Mouse (Mus musculus) liver, postnatal 0 days (tissue): ENCODE measurements around the gene Ipp. TPM values are rescaled to one million over a fixed set of nuclear protein-coding genes. Genes with fewer than 3 reads are reported as not detected.

Source experiments
- ATAC-seq: fragments of 200-750 bp; cut with Nextera tagmentation; 2 replicates; pipeline ENCODE4 v1.8.0; 2017; ENCODE audit warnings: mild to moderate bottlenecking, moderate library complexity
- DNase-seq: peaks from one replicate; pipeline ENCODE4 v3.0.0-alpha.2; 2016
- H3K27ac ChIP-seq: fragments of 300-500 bp; sonication (generic); 2 replicates; pipeline ENCODE4 v1.5.1; 2014; ENCODE audit warnings: antibody characterized with exemption, moderate library complexity, mild to moderate bottlenecking, low read depth
- H3K27me3 ChIP-seq: fragments of 300-500 bp; sonication (generic); 2 replicates; pipeline ENCODE4 v1.6.1; 2014; ENCODE audit warnings: low read length, control low read depth, mixed read lengths; ENCODE audit not compliant: insufficient read depth
- H3K36me3 ChIP-seq: fragments of 300-500 bp; sonication (generic); replicated peaks from 2 replicates; pipeline ENCODE4 v1.6.1; 2014; ENCODE audit warnings: mild to moderate bottlenecking, control low read depth, low read length, moderate library complexity, mixed read lengths; ENCODE audit not compliant: insufficient read depth
- H3K4me1 ChIP-seq: fragments of 300-500 bp; sonication (generic); 2 replicates; pipeline ENCODE4 v1.6.1; 2014; ENCODE audit warnings: antibody characterized with exemption, mild to moderate bottlenecking, control low read depth; ENCODE audit not compliant: insufficient read depth
- H3K4me2 ChIP-seq: fragments of 300-500 bp; sonication (generic); 2 replicates; pipeline ENCODE4 v1.6.1; 2014; ENCODE audit warnings: low read depth, mild to moderate bottlenecking, low read length, moderate library complexity, mixed read lengths
- H3K4me3 ChIP-seq: fragments of 300-500 bp; sonication (generic); 2 replicates; pipeline ENCODE4 v1.5.1; 2014; ENCODE audit warnings: low read depth, low read length
- H3K9ac ChIP-seq: fragments of 300-500 bp; sonication (generic); replicated peaks from 2 replicates; pipeline ENCODE4 v1.6.1; 2014; ENCODE audit warnings: mild to moderate bottlenecking, moderate library complexity
- H3K9me3 ChIP-seq: fragments of 300-500 bp; sonication (generic); 2 replicates; pipeline ENCODE4 v1.6.1; 2016; ENCODE audit warnings: mild to moderate bottlenecking, control low read depth, low read length, mixed read lengths
- CTCF ChIP-seq: sonication (generic); IDR thresholded peaks from 2 replicates; pipeline ENCODE4 v1.5.1; 2016; ENCODE audit warnings: antibody characterized with exemption, low read depth
- EP300 ChIP-seq: IDR thresholded peaks from 2 replicates; pipeline ENCODE4 v1.6.1; 2016; ENCODE audit warnings: antibody characterized with exemption, low read depth, mild to moderate bottlenecking
- WGBS: fragments of 180-500 bp; shearing (Covaris S2); extraction: QIAGEN DNeasy Blood & Tissue Kit; methylation state at CpG from one replicate; pipeline ENCODE4 v1.1.7; 2014; ENCODE audit not compliant: insufficient replicate concordance; 5-methylcytosine and 5-hydroxymethylcytosine counted together
- polyA plus RNA-seq: library from polyadenylated mRNA; unstranded; fragments of >200 nt; fragmentation: Nextera tagmentation; extraction: Ambion mirVana; gene quantifications from 2 replicates; pipeline ENCODE4 v1.2.1, GENCODE M21; 2015

Ipp gene
- polyA plus RNA-seq = 8.1 and 9.1 TPM in 2 replicates

DNA sequence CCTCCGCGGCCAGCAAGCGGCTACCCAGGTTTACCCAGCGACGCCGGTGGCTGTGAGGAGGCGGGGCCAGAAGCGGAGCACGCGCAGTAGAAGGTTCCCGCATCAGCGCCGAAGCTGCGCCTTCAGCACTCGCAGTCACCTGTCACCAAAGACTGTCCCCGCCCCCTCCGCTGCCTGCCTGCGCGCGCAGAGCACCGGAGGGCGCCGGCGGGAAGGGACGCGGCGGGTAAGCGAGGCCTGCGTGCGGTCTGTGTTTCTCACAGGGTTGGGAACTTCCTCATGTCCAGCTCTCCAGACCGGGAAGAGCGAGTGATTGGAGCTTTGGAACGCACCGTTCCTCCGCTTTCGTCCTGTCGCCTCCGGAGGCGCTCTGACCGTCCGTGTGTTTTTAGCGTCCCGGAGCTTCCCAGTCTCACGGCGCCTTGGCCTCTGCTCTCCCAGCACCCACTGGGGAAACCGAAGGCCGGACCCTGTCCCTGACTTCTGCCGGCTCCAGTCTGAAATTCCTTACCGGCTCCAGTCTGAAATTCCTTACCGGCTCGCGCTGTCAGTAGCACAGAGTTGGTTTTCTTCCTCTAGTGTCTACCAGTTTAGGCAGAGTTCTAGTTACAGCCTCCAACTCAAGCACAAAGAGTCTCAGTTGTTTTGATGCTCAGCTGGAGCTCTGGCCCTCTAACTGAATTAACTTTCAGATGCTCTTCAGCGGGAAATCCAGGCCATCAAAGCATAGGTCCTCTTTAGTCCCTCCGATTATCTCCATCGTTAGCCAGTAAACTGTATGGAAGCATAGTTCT, at the start of gene Ipp:
Gene Ipp (plus strand): TSS at position 125 of the 794 bp plus-strand sequence.
- WGBS = under 1% methylated on average over 55 of the region's 55 CpGs
- TF ChIP-seq EP300 (no peak), CTCF (peak; percentile 36)
- DNase-seq (peak; percentile 98), ATAC-seq (peak; percentile 99)
- Histone ChIP-seq H3K9ac (peak within 1 kb of the TSS; percentile 72), H3K36me3 (0 out of 2 replicates have a peak, but pooled peaks cover 3% of the 10 kb centered on the region), H3K27me3 (no peaks in the 10 kb centered on the region), H3K4me2 (peak within 1 kb of the TSS; percentile 81), H3K4me1 (peaks cover 20% of the 10 kb centered on the region), H3K4me3 (peak within 1 kb of the TSS; percentile 67), H3K9me3 (no peaks in the 10 kb centered on the region), H3K27ac (peak within 1 kb of the TSS; percentile 77)

DNA sequence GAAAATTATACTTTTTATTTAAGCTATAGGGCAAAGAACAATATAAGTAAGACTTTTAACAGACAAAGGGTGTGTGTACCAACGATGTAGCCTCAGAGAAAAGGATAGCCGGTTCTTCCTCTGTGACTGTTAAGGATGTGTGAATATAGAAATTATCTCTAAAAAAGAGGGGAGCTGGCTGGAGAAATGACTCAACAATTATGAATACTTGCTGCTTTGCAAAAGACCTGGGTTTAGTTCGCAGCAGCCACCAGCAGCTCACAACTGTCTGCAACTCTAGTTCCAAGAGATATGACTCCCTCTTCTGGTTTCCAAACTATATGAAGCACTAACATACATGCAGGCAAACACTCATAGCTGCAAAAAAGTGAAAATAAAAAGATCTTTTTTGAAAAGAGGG, 45.4 kb upstream of the Ipp start:
- WGBS = 87% methylated on average over 3 of the region's 3 CpGs
- H3K27ac ChIP-seq = no peak overlapping the region
- DNase-seq (no peak), ATAC-seq (no peak)
- H3K4me2 ChIP-seq = no peak overlapping the region
- H3K36me3 ChIP-seq = no peaks in the 10 kb centered on the region
- peaks cover 16% of the 10 kb centered on the region for H3K4me1 ChIP-seq
- no peak overlapping the region for H3K4me3 ChIP-seq
- TF ChIP-seq EP300 (no peak), CTCF (no peak)
- no peaks in the 10 kb centered on the region for H3K27me3 ChIP-seq
- no peak overlapping the region for H3K9ac ChIP-seq
- no peaks in the 10 kb centered on the region for H3K9me3 ChIP-seq

DNA sequence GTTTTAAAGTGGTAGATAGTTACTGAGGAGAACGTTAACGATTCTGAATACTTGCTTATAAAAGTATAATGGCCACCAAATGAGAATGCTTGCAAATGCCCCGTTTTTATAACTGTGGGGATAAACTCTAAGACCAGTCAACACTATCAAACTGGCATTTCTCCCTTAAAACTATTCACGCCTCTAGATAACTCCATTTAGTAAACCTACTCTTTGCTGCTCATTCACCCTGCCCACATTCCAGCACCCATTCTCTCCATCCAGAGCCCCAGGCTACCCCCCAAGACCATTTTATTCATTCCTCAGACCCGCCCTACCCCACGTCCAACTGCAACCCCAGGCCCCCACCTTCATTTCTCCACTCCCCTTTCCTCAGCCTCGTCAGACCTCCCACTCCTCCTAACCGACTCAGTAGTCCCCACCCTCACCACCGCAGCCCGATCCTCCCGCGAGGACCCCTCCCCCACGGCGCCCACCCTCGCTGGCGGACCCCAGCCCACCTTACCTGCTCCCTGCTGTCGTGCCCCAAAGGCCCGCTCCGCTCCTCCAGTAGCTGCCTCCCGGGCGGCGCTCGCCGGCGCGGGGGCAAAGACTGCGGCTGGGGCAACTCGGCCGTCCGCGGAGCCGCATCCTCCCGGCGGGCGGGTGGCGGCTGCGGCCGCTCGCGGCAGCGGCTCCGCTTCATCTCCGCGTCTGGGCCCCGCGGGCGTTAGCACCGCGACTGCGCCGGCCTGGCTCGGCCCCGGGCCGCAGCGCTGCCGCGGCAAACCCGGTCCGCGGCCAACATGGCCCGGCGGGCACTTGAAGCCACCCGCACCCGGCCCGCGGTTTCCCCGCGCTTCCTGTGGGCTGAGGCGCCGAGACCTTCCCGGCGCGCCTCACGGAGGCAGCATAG, 43.9 kb upstream of the Ipp start:
- peak overlapping the region; percentile 72 for H3K4me3 ChIP-seq
- peaks cover 16% of the 10 kb centered on the region for H3K4me1 ChIP-seq
- no peaks in the 10 kb centered on the region for H3K27me3 ChIP-seq
- ATAC-seq = peak; percentile 47
- WGBS = 2% methylated on average over 59 of the region's 74 CpGs
- no peaks in the 10 kb centered on the region for H3K36me3 ChIP-seq
- no peaks in the 10 kb centered on the region for H3K9me3 ChIP-seq
- TF ChIP-seq EP300 (no peak), CTCF (peak; percentile 34)
- peak overlapping the region; percentile 86 for H3K9ac ChIP-seq
- DNase-seq = peak; percentile 66
- peak overlapping the region; percentile 75 for H3K4me2 ChIP-seq
- peak overlapping the region; percentile 89 for H3K27ac ChIP-seq

DNA sequence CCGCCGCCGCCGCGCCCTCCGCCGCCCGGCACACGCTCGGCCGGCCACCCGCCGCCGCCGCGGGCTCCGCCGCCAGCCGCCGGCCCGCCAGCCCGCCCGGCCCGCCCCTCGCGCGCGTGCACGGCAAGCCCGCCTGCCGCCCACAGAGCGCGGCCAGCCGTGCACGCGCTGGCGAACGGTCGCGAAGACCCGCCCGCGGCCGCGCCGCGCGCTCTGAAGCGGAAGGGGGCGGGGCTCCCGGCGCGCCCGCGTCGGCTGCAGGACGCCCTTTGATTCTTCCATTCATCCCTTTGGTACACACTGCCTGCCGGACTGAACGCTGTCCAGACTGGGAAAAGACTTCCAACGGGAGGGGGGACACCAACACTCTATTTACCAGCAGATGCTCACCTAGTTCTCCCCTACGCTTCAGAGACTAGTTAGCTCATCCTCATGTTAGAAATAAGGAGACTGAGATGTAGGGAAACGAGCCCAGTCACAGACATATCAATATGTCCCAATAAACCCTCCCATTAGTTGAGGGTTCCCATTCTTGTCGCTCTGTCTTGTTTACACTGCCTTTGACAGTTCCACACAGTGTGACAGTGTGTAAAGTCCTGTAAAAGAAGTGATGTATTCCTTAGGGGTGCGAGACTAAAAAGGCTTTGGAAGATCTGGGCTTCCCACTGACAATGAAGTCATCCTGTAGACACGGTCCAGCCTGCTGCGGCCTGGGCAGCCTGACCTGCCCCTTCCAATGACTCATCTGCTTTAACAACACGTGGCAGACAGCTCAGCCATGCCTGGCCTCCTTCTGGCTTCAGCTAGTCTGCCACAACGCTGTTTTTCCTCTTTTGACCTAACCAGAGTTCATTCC, 43.0 kb upstream of the Ipp start, which contains the start of gene Mast2:
Gene Mast2 (minus strand): TSS at position 58 of the 856 bp plus-strand sequence.
- H3K36me3 ChIP-seq = no peaks in the 10 kb centered on the region
- H3K9ac ChIP-seq = peak within 1 kb of the TSS; percentile 86
- H3K9me3 ChIP-seq = no peaks in the 10 kb centered on the region
- DNase-seq (peak; percentile 89), ATAC-seq (peak; percentile 95)
- H3K4me3 ChIP-seq = peak within 1 kb of the TSS; percentile 72
- H3K27me3 ChIP-seq = no peaks in the 10 kb centered on the region
- WGBS = 2% methylated on average over 55 of the region's 68 CpGs
- peaks cover 16% of the 10 kb centered on the region for H3K4me1 ChIP-seq
- peak within 1 kb of the TSS; percentile 89 for H3K27ac ChIP-seq
- TF ChIP-seq EP300 = no peak
- TF ChIP-seq CTCF = no peak
- peak within 1 kb of the TSS; percentile 75 for H3K4me2 ChIP-seq

DNA sequence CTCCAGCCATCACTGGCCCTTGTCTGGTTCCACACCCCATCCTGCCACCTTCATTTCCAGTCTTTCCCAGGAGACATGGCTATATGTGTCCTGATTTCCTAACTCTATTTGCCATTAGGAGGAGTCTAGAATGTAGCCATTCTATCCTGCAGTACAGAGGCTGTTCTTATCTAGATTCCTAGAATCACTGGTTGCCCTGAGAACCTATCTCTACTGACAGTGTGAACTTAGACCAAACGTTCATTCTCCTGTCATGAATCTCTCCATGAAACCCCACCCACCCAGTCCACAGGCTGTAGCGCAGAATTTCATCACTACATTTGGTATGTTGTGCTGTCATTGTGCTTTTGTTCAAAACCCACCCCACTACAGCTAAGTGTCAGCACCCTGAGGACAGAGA, 26.0 kb upstream of the Ipp start:
- no peak overlapping the region for H3K4me2 ChIP-seq
- WGBS = 30% methylated on average over 2 of the region's 2 CpGs
- no peaks in the 10 kb centered on the region; the same call in 1 of the 2 replicates for H3K4me1 ChIP-seq
- no peak overlapping the region for H3K4me3 ChIP-seq
- TF ChIP-seq EP300 (no peak), CTCF (no peak)
- H3K36me3 ChIP-seq = no peaks in the 10 kb centered on the region
- ATAC-seq (peak; percentile 62), DNase-seq (no peak)
- no peaks in the 10 kb centered on the region for H3K9me3 ChIP-seq
- H3K27me3 ChIP-seq = no peaks in the 10 kb centered on the region
- H3K9ac ChIP-seq = no peak overlapping the region
- H3K27ac ChIP-seq = no peak overlapping the region
